Mouse (Mus musculus) embryonic facial prominence, embryonic 10.5 days (tissue): ENCODE data around the gene Dync1li2. TPM values are rescaled to one million over a fixed set of nuclear protein-coding genes. Genes with fewer than 3 reads are reported as not detected.

ENCODE experiments used
- DNase-seq: peaks from one replicate; pipeline ENCODE4 v3.0.0-alpha.2; 2017; ENCODE audit warnings: low spot score
- H3K27ac ChIP-seq: fragments of 300-500 bp; sonication (generic); replicated peaks from 2 replicates; pipeline ENCODE4 v1.5.1; 2016; ENCODE audit warnings: mild to moderate bottlenecking
- H3K27me3 ChIP-seq: fragments of 300-500 bp; sonication (generic); replicated peaks from 2 replicates; pipeline ENCODE4 v1.6.1; 2016; ENCODE audit warnings: low read depth, mild to moderate bottlenecking; ENCODE audit not compliant: poor library complexity, severe bottlenecking
- H3K36me3 ChIP-seq: fragments of 300-500 bp; sonication (generic); replicated peaks from 2 replicates; pipeline ENCODE4 v1.6.1; 2016; ENCODE audit warnings: mild to moderate bottlenecking, moderate library complexity
- H3K4me1 ChIP-seq: fragments of 300-500 bp; sonication (generic); 2 replicates; pipeline ENCODE4 v1.6.1; 2016
- H3K4me3 ChIP-seq: fragments of 300-500 bp; sonication (generic); 2 replicates; pipeline ENCODE4 v1.5.1; 2016; ENCODE audit warnings: mild to moderate bottlenecking, moderate library complexity
- H3K9me3 ChIP-seq: fragments of 300-500 bp; sonication (generic); 2 replicates; pipeline ENCODE4 v1.6.1; 2016; ENCODE audit warnings: mild to moderate bottlenecking
- WGBS: fragments of 180-500 bp; shearing (Covaris S2); methylation state at CpG from one replicate; pipeline ENCODE4 v1.1.7; 2016; 5-methylcytosine and 5-hydroxymethylcytosine counted together
- polyA plus RNA-seq: library from polyadenylated mRNA; unstranded; fragments of >200 nt; fragmentation: Nextera tagmentation; extraction: Ambion mirVana; gene quantifications from 2 replicates; pipeline ENCODE4 v1.2.1, GENCODE M21; 2016

Dync1li2 gene
- polyA plus RNA-seq, 1 experiment from 2014 or later: 69.3 TPM

GRCm38 (mm10) chr8:104374269-104374668 is 68.6 kb downstream of the Dync1li2 start:
- Histone ChIP-seq H3K36me3 (no peaks in the 10 kb centered on the region), H3K9me3 (no peaks in the 10 kb centered on the region), H3K4me3 (no peak overlapping the region), H3K27me3 (no peaks in the 10 kb centered on the region), H3K4me1 (peaks cover 38% of the 10 kb centered on the region), H3K27ac (no peak overlapping the region)
- DNase-seq: no peak
- 78% methylated on average over 11 of the region's 11 CpGs for WGBS

GRCm38 (mm10) chr8:104373779-104374178 is 69.1 kb downstream of the Dync1li2 start:
- no peak for DNase-seq
- 84% methylated on average over 11 of the region's 11 CpGs for WGBS
- no peaks in the 10 kb centered on the region for H3K9me3 ChIP-seq
- H3K4me3 ChIP-seq: no peak overlapping the region
- peaks cover 33% of the 10 kb centered on the region for H3K4me1 ChIP-seq
- H3K27ac ChIP-seq: no peak overlapping the region
- no peaks in the 10 kb centered on the region for H3K36me3 ChIP-seq
- H3K27me3 ChIP-seq: no peaks in the 10 kb centered on the region

GRCm38 (mm10) chr8:104371121-104371520 is 71.7 kb downstream of the Dync1li2 start:
- no peak for DNase-seq
- H3K27me3 ChIP-seq: no peaks in the 10 kb centered on the region
- no peaks in the 10 kb centered on the region for H3K9me3 ChIP-seq
- no peak overlapping the region for H3K27ac ChIP-seq
- no peak overlapping the region for H3K4me3 ChIP-seq
- peaks cover 35% of the 10 kb centered on the region for H3K4me1 ChIP-seq
- no peaks in the 10 kb centered on the region for H3K36me3 ChIP-seq
- 89% methylated on average over 6 of the region's 6 CpGs for WGBS

GRCm38 (mm10) chr8:104370071-104370470 is 72.8 kb downstream of the Dync1li2 start:
- no peaks in the 10 kb centered on the region for H3K27me3 ChIP-seq
- no peak overlapping the region for H3K27ac ChIP-seq
- no peaks in the 10 kb centered on the region for H3K9me3 ChIP-seq
- peaks cover 33% of the 10 kb centered on the region for H3K4me1 ChIP-seq
- no peak for DNase-seq
- 87% methylated on average over 6 of the region's 6 CpGs for WGBS
- no peak overlapping the region for H3K4me3 ChIP-seq
- peaks cover 5% of the 10 kb centered on the region; the same call in 1 of the 2 replicates for H3K36me3 ChIP-seq

- WGBS: 84% methylated on average over 12 of the region's 12 CpGs
- H3K36me3 ChIP-seq: peaks cover 5% of the 10 kb centered on the region; the same call in 1 of the 2 replicates
- peaks cover 29% of the 10 kb centered on the region for H3K4me1 ChIP-seq
- H3K4me3 ChIP-seq: no peak overlapping the region
- H3K9me3 ChIP-seq: no peaks in the 10 kb centered on the region
- H3K27ac ChIP-seq: no peak overlapping the region
- no peaks in the 10 kb centered on the region for H3K27me3 ChIP-seq
- no peak for DNase-seq
Measured at GRCm38 (mm10) chr8:104369591-104369990, 73.3 kb downstream of the Dync1li2 start.

Other genes with a start within 250 kb of the Dync1li2 start
- gene Tk2, start 194.5 kb downstream of the Dync1li2 start, polyA plus RNA-seq: 20.2 and 21.6 TPM in 2 replicates
- 39.8 and 41.4 TPM in 2 replicates for gene Cklf, start 192.2 kb downstream of the Dync1li2 start, polyA plus RNA-seq
- gene Cmtm2a, start 149.9 kb downstream of the Dync1li2 start, polyA plus RNA-seq: not detected in 2 replicates
- gene Gm45711, start 133.0 kb downstream of the Dync1li2 start, polyA plus RNA-seq: not detected in 2 replicates
- not detected in 2 replicates for gene Cmtm1, start 132.9 kb downstream of the Dync1li2 start, polyA plus RNA-seq
- not detected in 2 replicates for gene Gm11020, start 121.5 kb downstream of the Dync1li2 start, polyA plus RNA-seq
- gene Cmtm2b, start 120.8 kb downstream of the Dync1li2 start, polyA plus RNA-seq: not detected in 2 replicates
- gene Cmtm3, start 103.6 kb downstream of the Dync1li2 start, polyA plus RNA-seq: 93.4 and 105 TPM in 2 replicates
- gene Cmtm4, start 47.2 kb downstream of the Dync1li2 start, polyA plus RNA-seq: 2.2 and 2.4 TPM in 2 replicates
- gene Terb1, start 66.9 kb upstream of the Dync1li2 start, polyA plus RNA-seq: 0.19 and 0.26 TPM in 2 replicates
- gene Nae1, start 91.6 kb upstream of the Dync1li2 start, polyA plus RNA-seq: 124 and 137 TPM in 2 replicates
- gene Car7, start 91.6 kb upstream of the Dync1li2 start, polyA plus RNA-seq: 0.75 and 1.00 TPM in 2 replicates
- gene Pdp2, start 148.4 kb upstream of the Dync1li2 start, polyA plus RNA-seq: 15.4 and 16.0 TPM in 2 replicates
- gene Cdh16, start 181.3 kb upstream of the Dync1li2 start, polyA plus RNA-seq: not detected in 2 replicates
- 0.92 and 1.3 TPM in 2 replicates for gene Rrad, start 188.3 kb upstream of the Dync1li2 start, polyA plus RNA-seq
- gene Ciao2b, start 198.9 kb upstream of the Dync1li2 start, polyA plus RNA-seq: 97.6 and 98.6 TPM in 2 replicates